Mouse (Mus musculus): Measurements from ENCODE around the gene Tuba3b.

The Tuba3b gene

DNA sequence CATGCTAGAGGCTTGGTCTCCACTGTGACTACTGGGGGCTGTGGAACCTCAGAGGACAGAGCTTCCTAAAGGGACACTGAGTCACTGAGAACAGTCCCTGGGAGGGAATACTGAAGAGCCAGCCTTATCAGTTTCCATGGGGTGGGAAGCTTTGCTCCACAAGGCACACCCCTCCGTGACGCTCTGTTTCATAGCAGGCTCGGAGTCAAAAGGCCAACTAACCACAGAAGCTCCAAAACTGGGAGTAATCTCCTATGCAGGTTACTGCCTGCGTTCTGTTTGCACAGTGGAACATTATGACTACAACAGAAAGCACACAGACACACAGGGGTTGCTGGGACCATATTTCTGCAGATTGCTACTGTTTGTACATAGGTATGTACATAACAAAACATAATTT is 19.7 kb upstream of the Tuba3b start:
- Histone ChIP-seq H3K4me1 (replicated peaks; ENCODE audit: low read depth, low read length) (0 out of 2 replicates have a peak, but pooled peaks cover 4% of the 10 kb centered on the region), H3K4me3 (replicated peaks; ENCODE audit: low read length) (no peak overlapping the region), H3K36me3 (ENCODE audit: insufficient read depth, low read length) (no peaks in the 10 kb centered on the region), H3K27me3 (ENCODE audit: insufficient read depth, low read length) (no peaks in the 10 kb centered on the region; the same call in 1 of the 2 replicates), H3K9me3 (ENCODE audit: low read length) (no peaks in the 10 kb centered on the region)
- TF ChIP-seq NANOG (IDR thresholded peaks at IDR 0.05; ENCODE audit: borderline replicate concordance, low read length), result no peak
- no peak for TF ChIP-seq CTCF (conservative IDR thresholded peaks at IDR 0.05; ENCODE audit: low read length)
- no peak for TF ChIP-seq POU5F1 (IDR thresholded peaks at IDR 0.05; ENCODE audit: borderline replicate concordance, low read length)

DNA sequence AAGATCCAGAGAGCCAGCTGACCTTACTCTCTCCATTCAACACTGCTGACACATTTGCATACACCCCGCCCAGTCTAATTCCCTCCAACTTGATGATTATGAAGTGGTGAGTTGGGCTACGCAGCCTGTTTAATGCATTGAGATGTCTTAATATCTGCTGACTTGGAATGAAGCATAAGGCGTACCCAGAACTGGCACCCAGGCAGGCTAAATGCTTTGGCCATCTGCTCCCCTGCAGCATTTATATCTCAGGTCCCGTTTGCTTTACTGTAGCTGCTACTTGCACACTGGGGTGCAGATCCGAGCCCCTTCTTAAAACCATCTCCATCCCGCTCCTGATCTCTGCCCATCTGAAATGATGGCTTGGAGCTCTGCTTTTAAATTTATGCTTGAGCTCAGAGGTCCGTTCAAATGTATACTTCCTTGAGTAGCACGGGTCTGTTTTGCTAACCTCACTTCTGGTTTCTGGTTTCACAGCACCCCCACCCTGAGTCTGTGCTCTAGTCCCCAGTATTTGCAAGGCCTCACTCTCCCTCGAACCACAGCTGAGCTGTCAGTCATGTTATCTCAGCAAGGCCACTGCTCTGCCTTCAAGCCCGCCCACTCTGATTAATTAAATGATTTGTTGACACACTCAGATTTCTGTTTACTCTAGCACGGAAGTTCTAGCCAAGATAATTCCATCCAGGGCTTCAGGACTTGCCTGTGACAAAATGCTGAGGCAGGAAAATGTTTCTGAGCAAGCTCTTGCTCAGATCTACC is 16.6 kb upstream of the Tuba3b start:
- no peak for TF ChIP-seq POU5F1 (IDR thresholded peaks at IDR 0.05; ENCODE audit: borderline replicate concordance, low read length)
- TF ChIP-seq NANOG (IDR thresholded peaks at IDR 0.05; ENCODE audit: borderline replicate concordance, low read length), result no peak
- no peak for TF ChIP-seq CTCF (conservative IDR thresholded peaks at IDR 0.05; ENCODE audit: low read length)
- H3K27me3 ChIP-seq (ENCODE audit: insufficient read depth, low read length), result no peaks in the 10 kb centered on the region
- no peaks in the 10 kb centered on the region for H3K36me3 ChIP-seq (ENCODE audit: insufficient read depth, low read length)
- no peak overlapping the region for H3K4me3 ChIP-seq (replicated peaks; ENCODE audit: low read length)
- H3K4me1 ChIP-seq (replicated peaks; ENCODE audit: low read depth, low read length), result 0 out of 2 replicates have a peak, but pooled peaks cover 4% of the 10 kb centered on the region
- no peaks in the 10 kb centered on the region for H3K9me3 ChIP-seq (ENCODE audit: low read length)

DNA sequence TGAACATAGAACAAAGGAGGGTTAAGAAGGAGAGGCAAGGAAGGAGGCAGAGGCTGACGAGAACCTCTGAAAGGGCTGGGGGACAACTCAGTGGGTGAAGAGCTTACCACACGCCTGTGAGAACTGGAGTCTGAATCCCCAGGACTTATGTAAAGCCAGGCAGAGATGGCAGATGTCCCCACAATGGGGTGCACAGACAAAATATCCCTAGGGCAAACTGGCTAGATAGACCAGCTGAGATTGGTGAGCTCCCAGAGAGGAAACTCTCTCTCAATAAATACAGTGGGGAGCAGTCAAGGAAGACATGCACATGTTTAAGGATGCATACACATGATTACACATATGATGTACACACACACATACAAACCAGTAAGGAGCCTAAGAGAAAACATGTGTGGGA is 11.4 kb upstream of the Tuba3b start:
- Histone ChIP-seq H3K36me3 (ENCODE audit: insufficient read depth, low read length) (no peaks in the 10 kb centered on the region), H3K4me3 (replicated peaks; ENCODE audit: low read length) (no peak overlapping the region), H3K4me1 (replicated peaks; ENCODE audit: low read depth, low read length) (no peaks in the 10 kb centered on the region), H3K9me3 (ENCODE audit: low read length) (no peaks in the 10 kb centered on the region), H3K27me3 (ENCODE audit: insufficient read depth, low read length) (no peaks in the 10 kb centered on the region)
- TF ChIP-seq POU5F1 (IDR thresholded peaks at IDR 0.05; ENCODE audit: borderline replicate concordance, low read length) (no peak), NANOG (IDR thresholded peaks at IDR 0.05; ENCODE audit: borderline replicate concordance, low read length) (no peak), CTCF (conservative IDR thresholded peaks at IDR 0.05; ENCODE audit: low read length) (no peak)

DNA sequence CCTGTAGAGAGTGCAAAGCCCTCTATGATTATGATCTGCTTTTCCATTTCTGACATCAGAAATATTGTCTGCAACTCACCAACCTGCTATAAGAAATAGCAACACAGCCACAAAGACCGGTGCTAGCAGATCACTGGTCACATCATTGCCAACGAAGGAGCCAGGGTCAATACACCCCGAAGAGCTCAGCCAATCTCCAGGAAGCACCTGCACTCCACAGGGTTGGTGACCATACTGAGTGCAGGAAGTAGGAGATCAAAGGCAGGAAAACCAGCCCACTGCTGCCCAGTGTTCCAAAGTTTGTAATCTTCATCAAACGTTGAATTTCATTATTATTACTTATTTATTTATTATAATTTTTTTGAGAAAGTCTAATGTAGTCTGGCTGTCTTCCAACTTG is 10.9 kb upstream of the Tuba3b start:
- Histone ChIP-seq H3K4me1 (replicated peaks; ENCODE audit: low read depth, low read length) (no peaks in the 10 kb centered on the region), H3K36me3 (ENCODE audit: insufficient read depth, low read length) (no peaks in the 10 kb centered on the region), H3K4me3 (replicated peaks; ENCODE audit: low read length) (no peak overlapping the region), H3K9me3 (ENCODE audit: low read length) (no peaks in the 10 kb centered on the region), H3K27me3 (ENCODE audit: insufficient read depth, low read length) (no peaks in the 10 kb centered on the region)
- TF ChIP-seq CTCF (conservative IDR thresholded peaks at IDR 0.05; ENCODE audit: low read length), result no peak
- TF ChIP-seq NANOG (IDR thresholded peaks at IDR 0.05; ENCODE audit: borderline replicate concordance, low read length), result no peak
- no peak for TF ChIP-seq POU5F1 (IDR thresholded peaks at IDR 0.05; ENCODE audit: borderline replicate concordance, low read length)

DNA sequence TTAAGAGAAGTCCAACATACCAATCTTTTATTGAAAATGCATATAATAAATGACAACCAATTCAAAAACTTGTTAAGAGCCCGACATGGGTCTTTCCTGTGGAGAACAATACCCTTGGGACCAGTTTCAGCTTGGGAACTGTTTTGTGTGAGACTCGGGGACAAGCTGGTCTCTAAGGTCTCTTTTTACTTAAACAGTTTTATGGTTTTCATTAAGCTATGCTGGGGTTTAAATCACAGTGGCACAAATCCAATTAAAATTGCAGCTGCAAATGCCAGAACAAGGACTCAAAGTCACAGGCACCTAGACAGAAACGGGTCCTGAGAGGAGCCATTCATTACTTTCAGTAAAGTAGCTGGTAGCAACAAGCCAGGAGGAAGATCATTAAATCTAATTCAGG is 10.4 kb upstream of the Tuba3b start:
- no peak overlapping the region for H3K4me3 ChIP-seq (replicated peaks; ENCODE audit: low read length)
- TF ChIP-seq POU5F1 (IDR thresholded peaks at IDR 0.05; ENCODE audit: borderline replicate concordance, low read length) (no peak), NANOG (IDR thresholded peaks at IDR 0.05; ENCODE audit: borderline replicate concordance, low read length) (no peak), CTCF (conservative IDR thresholded peaks at IDR 0.05; ENCODE audit: low read length) (no peak)
- no peaks in the 10 kb centered on the region for H3K4me1 ChIP-seq (replicated peaks; ENCODE audit: low read depth, low read length)
- no peaks in the 10 kb centered on the region for H3K27me3 ChIP-seq (ENCODE audit: insufficient read depth, low read length)
- no peaks in the 10 kb centered on the region for H3K36me3 ChIP-seq (ENCODE audit: insufficient read depth, low read length)
- no peaks in the 10 kb centered on the region for H3K9me3 ChIP-seq (ENCODE audit: low read length)

DNA sequence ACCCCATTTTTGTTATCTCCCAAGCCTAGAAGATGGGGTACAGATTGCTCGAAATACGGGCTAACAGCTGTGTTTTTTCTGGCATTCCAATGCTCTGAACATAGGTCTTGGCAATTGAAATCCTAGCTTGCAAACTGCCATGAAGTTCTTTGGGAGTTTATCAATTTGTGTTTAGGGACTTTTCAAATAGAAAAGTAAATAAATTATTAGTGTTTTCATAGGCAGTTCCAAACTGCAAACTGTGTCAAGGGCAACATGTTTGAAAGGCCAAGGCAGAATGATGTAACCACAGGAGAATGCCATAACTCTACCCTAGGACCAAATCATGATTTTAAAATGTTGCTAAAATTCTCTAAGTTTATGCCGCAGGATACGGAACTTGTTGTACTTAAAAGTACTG is 7.8 kb upstream of the Tuba3b start:
- no peaks in the 10 kb centered on the region for H3K4me1 ChIP-seq (replicated peaks; ENCODE audit: low read depth, low read length)
- peaks cover 4% of the 10 kb centered on the region; the same call in 1 of the 2 replicates for H3K27me3 ChIP-seq (ENCODE audit: insufficient read depth, low read length)
- H3K36me3 ChIP-seq (ENCODE audit: insufficient read depth, low read length), result no peaks in the 10 kb centered on the region
- TF ChIP-seq CTCF (conservative IDR thresholded peaks at IDR 0.05; ENCODE audit: low read length), result no peak
- no peak for TF ChIP-seq NANOG (IDR thresholded peaks at IDR 0.05; ENCODE audit: borderline replicate concordance, low read length)
- TF ChIP-seq POU5F1 (IDR thresholded peaks at IDR 0.05; ENCODE audit: borderline replicate concordance, low read length), result no peak
- no peaks in the 10 kb centered on the region for H3K9me3 ChIP-seq (ENCODE audit: low read length)
- H3K4me3 ChIP-seq (replicated peaks; ENCODE audit: low read length), result no peak overlapping the region

DNA sequence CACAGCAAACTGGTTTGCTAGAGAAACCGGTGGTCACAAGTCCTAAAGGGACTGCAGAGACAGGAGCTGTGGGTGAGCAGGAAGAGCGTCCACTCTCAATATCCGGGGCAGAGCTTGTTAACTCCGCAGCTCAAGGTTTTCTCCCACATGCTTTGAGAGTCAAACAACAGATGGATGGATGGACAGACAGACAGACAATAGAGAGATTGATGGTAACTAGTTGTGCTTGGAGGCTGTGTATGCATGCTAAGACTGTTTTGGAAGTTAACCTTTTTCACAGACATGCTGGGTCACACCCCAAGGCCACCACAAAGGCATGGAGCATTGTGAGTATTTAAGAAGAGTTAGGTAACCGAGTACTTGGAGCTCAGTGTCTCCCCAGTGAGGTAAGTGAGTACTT is 6.9 kb upstream of the Tuba3b start:
- TF ChIP-seq CTCF (conservative IDR thresholded peaks at IDR 0.05; ENCODE audit: low read length) (no peak), POU5F1 (IDR thresholded peaks at IDR 0.05; ENCODE audit: borderline replicate concordance, low read length) (no peak), NANOG (IDR thresholded peaks at IDR 0.05; ENCODE audit: borderline replicate concordance, low read length) (no peak)
- H3K4me3 ChIP-seq (replicated peaks; ENCODE audit: low read length), result no peak overlapping the region
- H3K4me1 ChIP-seq (replicated peaks; ENCODE audit: low read depth, low read length), result no peaks in the 10 kb centered on the region
- H3K27me3 ChIP-seq (ENCODE audit: insufficient read depth, low read length), result peaks cover 9% of the 10 kb centered on the region
- no peaks in the 10 kb centered on the region for H3K9me3 ChIP-seq (ENCODE audit: low read length)
- no peaks in the 10 kb centered on the region for H3K36me3 ChIP-seq (ENCODE audit: insufficient read depth, low read length)

DNA sequence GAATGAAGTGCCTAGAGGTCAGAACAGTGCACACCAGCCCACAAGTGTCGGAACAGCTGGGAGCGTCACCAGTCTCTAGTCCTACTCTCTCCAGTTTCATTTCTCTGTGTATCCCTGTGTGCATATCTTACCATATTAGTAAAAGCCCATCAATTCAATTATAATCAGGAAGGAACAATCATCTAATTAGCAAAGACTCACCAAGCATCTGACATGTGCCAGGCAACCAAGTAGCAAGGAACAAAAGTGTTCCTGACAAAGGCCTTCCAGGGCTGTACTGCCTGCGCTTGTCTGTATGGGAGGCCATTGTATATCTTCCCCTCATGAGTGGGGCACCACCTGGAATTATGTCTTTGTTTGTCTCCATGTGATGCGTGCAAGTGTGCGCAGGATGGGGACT is 4.7 kb upstream of the Tuba3b start:
- H3K27me3 ChIP-seq (ENCODE audit: insufficient read depth, low read length), result peaks cover 28% of the 10 kb centered on the region
- no peaks in the 10 kb centered on the region; the same call in 1 of the 2 replicates for H3K4me1 ChIP-seq (replicated peaks; ENCODE audit: low read depth, low read length)
- TF ChIP-seq NANOG (IDR thresholded peaks at IDR 0.05; ENCODE audit: borderline replicate concordance, low read length) (no peak), POU5F1 (IDR thresholded peaks at IDR 0.05; ENCODE audit: borderline replicate concordance, low read length) (no peak), CTCF (conservative IDR thresholded peaks at IDR 0.05; ENCODE audit: low read length) (no peak)
- no peaks in the 10 kb centered on the region for H3K36me3 ChIP-seq (ENCODE audit: insufficient read depth, low read length)
- H3K4me3 ChIP-seq (replicated peaks; ENCODE audit: low read length), result no peak overlapping the region
- peaks cover 8% of the 10 kb centered on the region for H3K9me3 ChIP-seq (ENCODE audit: low read length)

Data from E14TG2a.4 (cell line).